Mouse (Mus musculus) MEL (cell line): ENCODE measurements around the gene Igsf8. TPM values are rescaled to one million over a fixed set of nuclear protein-coding genes. Genes with fewer than 3 reads are reported as not detected.

Source experiments
- DNase-seq: peaks from one replicate; pipeline ENCODE4 v3.0.0; 2011; ENCODE audit warnings: low read depth, low spot score
- H3K27ac ChIP-seq: 2 replicates; pipeline ENCODE4 v1.5.1; 2012; ENCODE audit warnings: low read depth, mild to moderate bottlenecking, control low read depth, low read length, moderate library complexity; ENCODE audit not compliant: control insufficient read depth
- H3K27me3 ChIP-seq, 2 experiments: fragments of 150-350 bp in 1 of 2; sonication (generic) in 1 of 2; 2 replicates each; pipeline ENCODE4 v1.6.1; 2012; ENCODE audit warnings: low read length in 2 of 2, mild to moderate bottlenecking in 2 of 2, improper control_type of control experiment in 1 of 2, moderate library complexity in 1 of 2; ENCODE audit not compliant: insufficient read depth in 2 of 2, control insufficient read depth in 1 of 2
- H3K36me3 ChIP-seq, 2 experiments: 2 replicates each; pipeline ENCODE4 v1.6.1; 2012 to 2014; ENCODE audit warnings: low read length in 2 of 2, improper control_type of control experiment in 1 of 2, inconsistent platforms in 1 of 2, mild to moderate bottlenecking in 1 of 2; ENCODE audit not compliant: insufficient read depth in 2 of 2, control insufficient read depth in 1 of 2
- H3K4me1 ChIP-seq, 2 experiments: fragments of 150-350 bp in 1 of 2; sonication (generic) in 1 of 2; 2 replicates each; pipeline ENCODE4 v1.6.1; 2012; ENCODE audit warnings: low read length in 2 of 2, improper control_type of control experiment in 1 of 2, mild to moderate bottlenecking in 1 of 2; ENCODE audit not compliant: insufficient read depth in 2 of 2, control insufficient read depth in 1 of 2
- H3K4me3 ChIP-seq, 2 experiments: fragments of 150-350 bp in 1 of 2; sonication (generic) in 1 of 2; 2 replicates each; pipeline ENCODE4 v1.5.1; 2012; ENCODE audit warnings: low read depth in 2 of 2, low read length in 2 of 2, mild to moderate bottlenecking in 2 of 2, moderate library complexity in 2 of 2, control low read depth in 1 of 2, improper control_type of control experiment in 1 of 2; ENCODE audit not compliant: control insufficient read depth in 1 of 2, insufficient read depth in 1 of 2
- H3K79me2 ChIP-seq: 2 replicates; pipeline ENCODE4 v1.6.1; 2012; ENCODE audit warnings: mild to moderate bottlenecking, low read length, moderate library complexity; ENCODE audit not compliant: control insufficient read depth, poor library complexity, insufficient read depth
- H3K9ac ChIP-seq: 2 replicates; pipeline ENCODE4 v1.6.1; 2012; ENCODE audit warnings: low read depth, mild to moderate bottlenecking, control low read depth, low read length, moderate library complexity; ENCODE audit not compliant: control insufficient read depth, poor library complexity, severe bottlenecking
- H3K9me3 ChIP-seq: fragments of 150-350 bp; sonication (generic); replicated peaks from 2 replicates; pipeline ENCODE4 v1.6.1; 2012; ENCODE audit warnings: mild to moderate bottlenecking, low read length, improper control_type of control experiment, moderate library complexity; ENCODE audit not compliant: insufficient read depth
- ETS1 ChIP-seq: IDR thresholded peaks from 2 replicates; pipeline ENCODE4 v1.6.1; 2012; ENCODE audit warnings: low read depth, mild to moderate bottlenecking, inconsistent platforms, low read length, improper control_type of control experiment, moderate library complexity
- GATA1 ChIP-seq: IDR thresholded peaks from 2 replicates; pipeline ENCODE4 v1.6.1; 2011; ENCODE audit warnings: low read depth, low read length, improper control_type of control experiment
- MAFK ChIP-seq: IDR thresholded peaks from 2 replicates; pipeline ENCODE4 v1.6.1; 2011; ENCODE audit warnings: low read depth, mild to moderate bottlenecking, low read length, improper control_type of control experiment, borderline replicate concordance
- MAX ChIP-seq: IDR thresholded peaks from 2 replicates; pipeline ENCODE4 v1.6.1; 2011; ENCODE audit warnings: low read length, improper control_type of control experiment
- MAZ ChIP-seq: IDR thresholded peaks from 2 replicates; pipeline ENCODE4 v1.6.1; 2012; ENCODE audit warnings: low read depth, mild to moderate bottlenecking, inconsistent platforms, low read length, improper control_type of control experiment
- MXI1 ChIP-seq: IDR thresholded peaks from 2 replicates; pipeline ENCODE4 v1.6.1; 2011; ENCODE audit warnings: mild to moderate bottlenecking, low read depth, low read length, improper control_type of control experiment
- MYC ChIP-seq: IDR thresholded peaks from 2 replicates; pipeline ENCODE4 v1.6.1; 2011; ENCODE audit warnings: low read depth, mild to moderate bottlenecking, low read length, improper control_type of control experiment, moderate library complexity
- NRF1 ChIP-seq: IDR thresholded peaks from 2 replicates; pipeline ENCODE4 v1.6.1; 2014; ENCODE audit warnings: low read depth, mild to moderate bottlenecking, inconsistent platforms, low read length, improper control_type of control experiment, moderate library complexity; ENCODE audit not compliant: poor library complexity, insufficient read depth, severe bottlenecking
- POLR2AphosphoS2 ChIP-seq: IDR thresholded peaks from 2 replicates; pipeline ENCODE4 v1.6.1; 2011; ENCODE audit warnings: low read length, improper control_type of control experiment
- POLR2AphosphoS5 ChIP-seq: IDR thresholded peaks from 2 replicates; pipeline ENCODE4 v1.6.1; 2012; ENCODE audit warnings: low read depth, borderline replicate concordance, mild to moderate bottlenecking, inconsistent platforms, low read length, moderate library complexity, mixed read lengths
- SIN3A ChIP-seq: IDR thresholded peaks from 2 replicates; pipeline ENCODE4 v1.6.1; 2012; ENCODE audit warnings: low read length, improper control_type of control experiment, inconsistent platforms
- SMC3 ChIP-seq: IDR thresholded peaks from 2 replicates; pipeline ENCODE4 v1.6.1; 2011; ENCODE audit warnings: low read depth, low read length, improper control_type of control experiment
- TBP ChIP-seq: IDR thresholded peaks from 2 replicates; pipeline ENCODE4 v1.8.0; 2011; ENCODE audit warnings: low read depth, low read length, improper control_type of control experiment
- TCF12 ChIP-seq: IDR thresholded peaks from 2 replicates; pipeline ENCODE4 v1.6.1; 2014; ENCODE audit warnings: low read depth, mild to moderate bottlenecking, inconsistent platforms, low read length, improper control_type of control experiment, moderate library complexity
- ZC3H11A ChIP-seq: IDR thresholded peaks from 2 replicates; pipeline ENCODE4 v1.6.1; 2012; ENCODE audit warnings: low read depth, mild to moderate bottlenecking, inconsistent platforms, low read length, improper control_type of control experiment
- ZKSCAN1 ChIP-seq: IDR thresholded peaks from 2 replicates; pipeline ENCODE4 v1.6.1; 2012; ENCODE audit warnings: low read depth, mild to moderate bottlenecking, inconsistent platforms, low read length, improper control_type of control experiment, moderate library complexity
- ZMIZ1 ChIP-seq: IDR thresholded peaks from 2 replicates; pipeline ENCODE4 v1.6.1; 2012; ENCODE audit warnings: low read depth, mild to moderate bottlenecking, inconsistent platforms, low read length, improper control_type of control experiment, moderate library complexity
- ZNF384 ChIP-seq: IDR thresholded peaks from 2 replicates; pipeline ENCODE4 v1.6.1; 2012; ENCODE audit warnings: low read depth, mild to moderate bottlenecking, inconsistent platforms, low read length, improper control_type of control experiment
- polyA plus RNA-seq, 2 experiments: library from polyadenylated mRNA; stranded (reverse) in 1 of 2; unstranded in 1 of 2; fragments of >175 nt in 1 of 2; fragments of >200 nt in 1 of 2; gene quantifications; 2 replicates each; pipeline versions ENCODE4 v1.2.1 to v1.2.4; 2012; ENCODE audit warnings: low replicate concordance in 2 of 2, low read depth in 1 of 2; ENCODE audit not compliant: insufficient read length in 2 of 2, insufficient read depth in 1 of 2, missing spikeins in 1 of 2
- total RNA-seq: library from RNA; depleted of rRNA; stranded (reverse); fragments of 300-350 nt; gene quantifications from 2 replicates; pipeline ENCODE4 v1.2.3, GENCODE M21; 2012

Igsf8 gene
- total and polyA plus RNA-seq, 3 experiments = 88.0 to 97.2 TPM; not detected in 1

GRCm38 (mm10) chr1:172293449-172293848, 32.0 kb downstream of the Igsf8 start:
- Histone ChIP-seq H3K9ac (no peak overlapping the region), H3K4me1 (peaks cover 0 to 8% of the 10 kb centered on the region in 2 experiments; a peak in 2 of 4 replicates), H3K79me2 (no peaks in the 10 kb centered on the region), H3K9me3 (no peaks in the 10 kb centered on the region), H3K27me3 (peaks cover 9 to 21% of the 10 kb centered on the region in 2 experiments), H3K27ac (no peak overlapping the region), H3K4me3 (no peak overlapping the region), H3K36me3 (peaks cover 0 to 7% of the 10 kb centered on the region in 2 experiments; a peak in 1 of 4 replicates)
- no peak for DNase-seq
- TF ChIP-seq TBP (no peak), MYC (no peak), ZMIZ1 (no peak)

DNA sequence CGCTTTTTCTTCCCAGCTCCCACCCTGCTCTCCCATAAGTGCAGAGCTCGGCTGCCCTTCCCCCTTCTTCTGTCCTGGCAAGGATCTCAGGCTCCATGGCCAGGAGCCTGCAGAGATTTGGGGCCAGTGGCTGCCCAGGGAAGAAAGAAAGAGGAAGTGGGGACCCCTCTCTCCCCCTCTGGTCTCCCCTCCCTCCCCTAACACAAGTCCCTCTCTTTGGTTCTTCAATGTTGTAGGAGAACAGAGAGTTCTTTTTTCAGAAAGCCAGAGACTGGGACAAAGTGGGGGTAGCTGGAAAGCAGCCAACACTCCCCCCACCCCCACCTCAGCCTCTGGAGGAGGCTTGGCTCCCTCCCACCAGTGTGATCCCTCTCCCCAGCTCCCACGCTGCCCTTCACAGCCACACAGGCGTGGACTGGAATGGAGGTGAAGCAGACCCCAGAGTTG, 34.3 kb downstream of the Igsf8 start:
- Histone ChIP-seq H3K9me3 (no peaks in the 10 kb centered on the region), H3K27me3 (peaks cover 9 to 21% of the 10 kb centered on the region in 2 experiments), H3K27ac (no peak overlapping the region)
- no peak for DNase-seq
- no peak for TF ChIP-seq GATA1
- TF ChIP-seq SIN3A = no peak
- no peak for TF ChIP-seq TCF12
- TF ChIP-seq NRF1 = no peak
- no peak for TF ChIP-seq ZNF384
- TF ChIP-seq ETS1 = no peak
- TF ChIP-seq MXI1 = no peak
- TF ChIP-seq MAZ = no peak
- TF ChIP-seq POLR2AphosphoS5 = no peak
- TF ChIP-seq MAX = no peak
- no peak for TF ChIP-seq POLR2AphosphoS2
- TF ChIP-seq, all 39 proteins: peak for 0
- no peak overlapping the region for H3K9ac ChIP-seq
- H3K4me3 ChIP-seq = no peak overlapping the region
- H3K4me1 ChIP-seq = no peaks in the 10 kb centered on the region
- H3K36me3 ChIP-seq = no peaks in the 10 kb centered on the region
- no peaks in the 10 kb centered on the region for H3K79me2 ChIP-seq

DNA sequence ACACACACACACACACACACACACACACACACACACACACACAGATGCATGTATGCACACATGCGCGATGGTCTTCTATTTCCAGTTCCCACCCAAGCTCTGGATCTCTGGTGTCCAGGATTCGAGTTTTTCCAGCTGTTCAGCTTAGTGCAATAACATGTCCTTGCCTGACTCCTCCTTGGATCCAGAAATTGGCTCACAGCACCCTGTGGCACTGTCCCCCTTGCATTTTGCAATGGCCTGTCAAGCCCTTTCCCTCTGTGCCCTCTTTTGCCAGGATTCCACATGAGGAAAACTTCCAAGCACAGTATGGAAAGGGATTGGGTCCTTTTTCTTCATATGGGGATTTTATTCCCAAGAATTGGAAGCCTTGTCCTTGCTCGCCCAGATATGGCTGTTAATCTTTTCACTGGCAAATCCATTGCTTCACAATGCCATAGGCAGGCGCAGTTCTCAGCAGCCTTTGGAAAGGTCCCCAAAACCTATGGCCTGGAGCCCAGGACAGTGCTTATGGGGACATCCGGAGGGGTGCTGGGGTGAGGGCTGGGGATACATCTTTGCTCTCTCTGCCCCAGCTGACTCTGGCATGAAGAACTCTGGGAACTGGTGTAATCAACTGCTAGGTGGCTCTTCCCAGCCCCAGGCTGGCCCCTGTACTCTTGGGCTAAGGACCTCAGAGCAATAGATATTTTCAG, 35.5 kb downstream of the Igsf8 start:
- TF ChIP-seq MXI1 (no peak), NRF1 (no peak), ETS1 (no peak), ZC3H11A (no peak), SMC3 (no peak), ZMIZ1 (no peak), MAFK (no peak), ZKSCAN1 (no peak), MAZ (no peak), SIN3A (no peak)
- H3K4me3 ChIP-seq = no peak overlapping the region
- H3K36me3 ChIP-seq = peaks cover 0 to 2% of the 10 kb centered on the region in 2 experiments; a peak in 1 of 4 replicates
- DNase-seq = no peak
- H3K4me1 ChIP-seq = peaks cover 0 to 4% of the 10 kb centered on the region in 2 experiments; a peak in 2 of 4 replicates
- no peaks in the 10 kb centered on the region for H3K9me3 ChIP-seq
- H3K27me3 ChIP-seq = peaks cover 9 to 14% of the 10 kb centered on the region in 2 experiments
- H3K79me2 ChIP-seq = no peaks in the 10 kb centered on the region
- H3K27ac ChIP-seq = no peak overlapping the region
- no peak overlapping the region for H3K9ac ChIP-seq
